Mouse (Mus musculus) thymus, postnatal 0 days (tissue): ENCODE results near the gene Plch2. TPM values are rescaled to one million over a fixed set of nuclear protein-coding genes. Genes with fewer than 3 reads are reported as not detected.

Experiments
- DNase-seq: peaks from one replicate; pipeline ENCODE4 v3.0.0-alpha.2; 2015; ENCODE audit warnings: low spot score
- polyA plus RNA-seq: library from polyadenylated mRNA; unstranded; fragments of >200 nt; fragmentation: Nextera tagmentation; extraction: Ambion mirVana; gene quantifications from 2 replicates; pipeline ENCODE4 v1.2.1, GENCODE M21; 2015

Gene Plch2
- polyA plus RNA-seq, 1 experiment from 2014 or later: 0.74 TPM

DNA sequence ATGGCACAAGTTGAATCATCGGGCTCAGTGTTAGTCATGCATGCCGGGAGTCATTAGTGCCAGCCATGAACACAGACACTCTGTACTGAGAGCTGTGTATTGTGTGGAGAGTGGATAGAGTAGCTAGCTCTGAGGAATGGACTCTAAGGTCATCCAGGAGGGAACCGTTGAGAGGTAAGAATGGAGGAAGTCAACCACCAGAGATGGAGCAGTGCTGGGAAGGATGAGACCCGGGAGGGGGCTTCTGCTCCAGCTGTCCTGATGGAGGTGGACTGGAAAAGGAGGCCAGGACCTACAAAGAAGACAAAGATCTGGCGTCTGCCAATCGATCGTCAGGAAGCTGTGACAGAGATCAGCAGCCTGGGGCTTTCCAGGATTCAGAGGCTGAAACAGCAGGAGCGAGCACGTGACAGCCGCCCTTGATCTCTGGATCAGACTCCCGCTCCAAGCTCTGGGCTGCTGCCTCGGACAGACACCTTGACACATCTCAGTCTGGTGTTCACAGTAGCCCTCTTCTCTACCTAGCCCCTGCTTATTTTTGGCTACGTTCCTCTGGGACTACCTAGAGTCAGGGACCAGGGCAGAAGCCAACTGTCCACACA lies 123.2 kb downstream of the Plch2 start:
- DNase-seq: no peak

Other genes with a start within 250 kb of the Plch2 start
- 0.03 and 0.04 TPM in 2 replicates for gene Ttc34, start 219.3 kb downstream of the Plch2 start, polyA plus RNA-seq
- gene Mmel1, start 187.2 kb downstream of the Plch2 start, polyA plus RNA-seq: 0.22 and 0.26 TPM in 2 replicates
- gene Fam213b, start 157.6 kb downstream of the Plch2 start, polyA plus RNA-seq: 229 and 245 TPM in 2 replicates
- 5.3 and 6.4 TPM in 2 replicates for gene Tnfrsf14, start 128.2 kb downstream of the Plch2 start, polyA plus RNA-seq
- 3.3 and 3.6 TPM in 2 replicates for gene Hes5, start 95.9 kb downstream of the Plch2 start, polyA plus RNA-seq
- 41.5 and 42.9 TPM in 2 replicates for gene Pank4, start 92.7 kb downstream of the Plch2 start, polyA plus RNA-seq
- gene Pex10, start 10.2 kb upstream of the Plch2 start, polyA plus RNA-seq: 15.9 and 16.3 TPM in 2 replicates
- gene Rer1, start 29.6 kb upstream of the Plch2 start, polyA plus RNA-seq: 184 and 189 TPM in 2 replicates
- gene Morn1, start 29.8 kb upstream of the Plch2 start, polyA plus RNA-seq: 2.7 and 2.9 TPM in 2 replicates
- 8.1 and 9.3 TPM in 2 replicates for gene Ski, start 165.8 kb upstream of the Plch2 start, polyA plus RNA-seq
- 67.9 and 71.3 TPM in 2 replicates for gene Faap20, start 193.0 kb upstream of the Plch2 start, polyA plus RNA-seq